Mouse (Mus musculus) lung, postnatal 0 days (tissue): ENCODE measurements around the gene Myadm. TPM values are rescaled to one million over a fixed set of nuclear protein-coding genes. Genes with fewer than 3 reads are reported as not detected.

Source experiments
- ATAC-seq: fragments of 200-750 bp; cut with Nextera tagmentation; 2 replicates; pipeline ENCODE4 v1.8.0; 2017; ENCODE audit warnings: moderate library complexity
- DNase-seq: peaks from one replicate; pipeline ENCODE4 v3.0.0-alpha.2; 2016; ENCODE audit warnings: low spot score
- H3K27ac ChIP-seq: fragments of 300-500 bp; sonication (generic); 2 replicates; pipeline ENCODE4 v1.5.1; 2014; ENCODE audit warnings: antibody characterized with exemption, mild to moderate bottlenecking, low read length, mixed read lengths
- H3K27me3 ChIP-seq: fragments of 300-500 bp; sonication (generic); replicated peaks from 2 replicates; pipeline ENCODE4 v1.6.1; 2014; ENCODE audit warnings: low read length, mixed read lengths; ENCODE audit not compliant: insufficient read depth
- H3K36me3 ChIP-seq: fragments of 300-500 bp; sonication (generic); 2 replicates; pipeline ENCODE4 v1.6.1; 2014; ENCODE audit warnings: low read length, mixed read lengths; ENCODE audit not compliant: insufficient read depth
- H3K4me1 ChIP-seq: fragments of 300-500 bp; sonication (generic); 2 replicates; pipeline ENCODE4 v1.6.1; 2014; ENCODE audit warnings: antibody characterized with exemption, low read depth, low read length, mixed read lengths; ENCODE audit not compliant: insufficient read depth
- H3K4me2 ChIP-seq: fragments of 300-500 bp; sonication (generic); replicated peaks from 2 replicates; pipeline ENCODE4 v1.6.1; 2014; ENCODE audit warnings: low read depth, mild to moderate bottlenecking, low read length, moderate library complexity, mixed read lengths
- H3K4me3 ChIP-seq: fragments of 300-500 bp; sonication (generic); 2 replicates; pipeline ENCODE4 v1.5.1; 2014; ENCODE audit warnings: low read depth, low read length
- H3K9ac ChIP-seq: fragments of 300-500 bp; sonication (generic); replicated peaks from 2 replicates; pipeline ENCODE4 v1.6.1; 2014; ENCODE audit warnings: low read depth, mild to moderate bottlenecking
- H3K9me3 ChIP-seq: fragments of 300-500 bp; sonication (generic); 2 replicates; pipeline ENCODE4 v1.6.1; 2016; ENCODE audit warnings: low read length, mixed read lengths
- CTCF ChIP-seq: IDR thresholded peaks from 2 replicates; pipeline ENCODE4 v1.5.1; 2016; ENCODE audit warnings: antibody characterized with exemption, mild to moderate bottlenecking
- EP300 ChIP-seq: IDR thresholded peaks from 2 replicates; pipeline ENCODE4 v1.6.1; 2016; ENCODE audit warnings: antibody characterized with exemption, mild to moderate bottlenecking, control low read depth
- WGBS: fragments of 180-500 bp; shearing (Covaris S2); extraction: QIAGEN DNeasy Blood & Tissue Kit; methylation state at CpG from one replicate; pipeline ENCODE4 v1.1.7; 2014; 5-methylcytosine and 5-hydroxymethylcytosine counted together
- polyA plus RNA-seq: library from polyadenylated mRNA; unstranded; fragments of >200 nt; fragmentation: Nextera tagmentation; extraction: Ambion mirVana; gene quantifications from 2 replicates; pipeline ENCODE4 v1.2.1, GENCODE M21; 2015

Gene Myadm
- polyA plus RNA-seq, 1 experiment from 2014 or later, result 144 TPM

GRCm38 (mm10) chr7:3301628-3302555, 13.0 kb downstream of the Myadm start:
- Histone ChIP-seq H3K36me3 (peaks cover 16% of the 10 kb centered on the region), H3K4me2 (peak overlapping the region; percentile 54), H3K9ac (0 out of 2 replicates have a peak overlapping the region, but pooled peaks have one; percentile 13), H3K4me1 (peaks cover 17% of the 10 kb centered on the region; the same call in 1 of the 2 replicates), H3K9me3 (no peaks in the 10 kb centered on the region), H3K27ac (no peak overlapping the region), H3K27me3 (peaks cover 13% of the 10 kb centered on the region; the same call in 1 of the 2 replicates), H3K4me3 (peak overlapping the region; percentile 31)
- no peak for TF ChIP-seq EP300
- no peak for TF ChIP-seq CTCF
- DNase-seq, result peak; percentile 76
- ATAC-seq, result peak; percentile 51
- WGBS, result 4% methylated on average over 33 of the region's 33 CpGs

- ATAC-seq (peak; percentile 40), DNase-seq (peak; percentile 79)
- peaks cover 17% of the 10 kb centered on the region; the same call in 1 of the 2 replicates for H3K4me1 ChIP-seq
- H3K4me2 ChIP-seq, result peak overlapping the region; percentile 54
- 4% methylated on average over 16 of the region's 16 CpGs for WGBS
- H3K27me3 ChIP-seq, result peaks cover 13% of the 10 kb centered on the region; the same call in 1 of the 2 replicates
- H3K9me3 ChIP-seq, result no peaks in the 10 kb centered on the region
- H3K27ac ChIP-seq, result no peak overlapping the region
- peaks cover 8% of the 10 kb centered on the region; the same call in 1 of the 2 replicates for H3K36me3 ChIP-seq
- peak overlapping the region; percentile 31 for H3K4me3 ChIP-seq
- H3K9ac ChIP-seq, result 0 out of 2 replicates have a peak overlapping the region, but pooled peaks have one; percentile 13
- TF ChIP-seq CTCF (peak; percentile 81), EP300 (no peak)
Measured at GRCm38 (mm10) chr7:3302556-3303275, 13.8 kb downstream of the Myadm start.

- peak overlapping the region; percentile 54 for H3K4me2 ChIP-seq
- H3K4me1 ChIP-seq, result peaks cover 17% of the 10 kb centered on the region; the same call in 1 of the 2 replicates
- peak overlapping the region; percentile 31 for H3K4me3 ChIP-seq
- 2% methylated on average over 21 of the region's 29 CpGs for WGBS
- DNase-seq (peak; percentile 57), ATAC-seq (peak; percentile 47)
- H3K27me3 ChIP-seq, result peaks cover 13% of the 10 kb centered on the region; the same call in 1 of the 2 replicates
- 0 out of 2 replicates have a peak, but pooled peaks cover 3% of the 10 kb centered on the region for H3K36me3 ChIP-seq
- no peaks in the 10 kb centered on the region for H3K9me3 ChIP-seq
- no peak overlapping the region for H3K27ac ChIP-seq
- TF ChIP-seq CTCF, result no peak
- TF ChIP-seq EP300, result no peak
- no peak overlapping the region for H3K9ac ChIP-seq
Measured at GRCm38 (mm10) chr7:3303276-3303781, 14.4 kb downstream of the Myadm start.

GRCm38 (mm10) chr7:3303789-3304188, 14.9 kb downstream of the Myadm start:
- DNase-seq, result no peak
- peaks cover 13% of the 10 kb centered on the region; the same call in 1 of the 2 replicates for H3K27me3 ChIP-seq
- WGBS, result 6% methylated on average over 12 of the region's 12 CpGs
- H3K27ac ChIP-seq, result no peak overlapping the region
- H3K4me2 ChIP-seq, result peak overlapping the region; percentile 54
- ATAC-seq, result no peak
- peaks cover 17% of the 10 kb centered on the region; the same call in 1 of the 2 replicates for H3K4me1 ChIP-seq
- no peaks in the 10 kb centered on the region for H3K9me3 ChIP-seq
- H3K36me3 ChIP-seq, result no peaks in the 10 kb centered on the region
- no peak for TF ChIP-seq EP300
- TF ChIP-seq CTCF, result no peak
- no peak overlapping the region for H3K9ac ChIP-seq
- peak overlapping the region; percentile 31 for H3K4me3 ChIP-seq

- Histone ChIP-seq H3K9ac (no peak overlapping the region), H3K36me3 (no peaks in the 10 kb centered on the region), H3K4me1 (peaks cover 17% of the 10 kb centered on the region; the same call in 1 of the 2 replicates), H3K27me3 (peaks cover 13% of the 10 kb centered on the region; the same call in 1 of the 2 replicates), H3K4me2 (no peak overlapping the region), H3K9me3 (no peaks in the 10 kb centered on the region), H3K4me3 (no peak overlapping the region), H3K27ac (no peak overlapping the region)
- DNase-seq, result no peak
- no peak for ATAC-seq
- 11% methylated on average over 10 of the region's 10 CpGs for WGBS
- TF ChIP-seq CTCF (no peak), EP300 (no peak)
Measured at GRCm38 (mm10) chr7:3304298-3304697, 15.4 kb downstream of the Myadm start.
